Mouse (Mus musculus): Measurements from ENCODE around the gene Sgk1.
"Not testable (repeated sequence)": the region's sequence is repeated elsewhere in the genome, so short reads cannot be mapped to it uniquely, and the experiment has no call there.

Sgk1 gene

DNA sequence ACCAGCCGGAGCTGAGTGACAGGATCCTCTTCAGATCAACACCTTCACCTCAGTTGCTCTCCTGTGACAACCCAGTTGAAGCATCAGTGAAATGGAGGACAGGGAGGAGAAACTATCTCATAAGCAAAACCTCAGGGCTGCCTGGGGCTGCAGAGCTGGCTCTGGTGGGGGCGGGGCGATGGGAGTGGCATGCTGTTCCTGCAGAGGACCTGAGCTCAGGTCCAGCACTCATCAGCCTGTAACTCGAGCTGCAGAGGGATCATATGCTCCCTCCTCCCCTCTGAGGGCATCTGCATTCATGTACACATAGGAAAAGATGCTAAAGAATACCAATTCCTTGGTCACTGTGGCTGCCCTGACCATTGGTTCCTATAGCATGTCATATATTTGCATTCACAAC is 15.5 kb upstream of the Sgk1 start:
- no peak for DNase-seq (ENCODE audit: extremely low spot score, low read depth, low spot score)

DNA sequence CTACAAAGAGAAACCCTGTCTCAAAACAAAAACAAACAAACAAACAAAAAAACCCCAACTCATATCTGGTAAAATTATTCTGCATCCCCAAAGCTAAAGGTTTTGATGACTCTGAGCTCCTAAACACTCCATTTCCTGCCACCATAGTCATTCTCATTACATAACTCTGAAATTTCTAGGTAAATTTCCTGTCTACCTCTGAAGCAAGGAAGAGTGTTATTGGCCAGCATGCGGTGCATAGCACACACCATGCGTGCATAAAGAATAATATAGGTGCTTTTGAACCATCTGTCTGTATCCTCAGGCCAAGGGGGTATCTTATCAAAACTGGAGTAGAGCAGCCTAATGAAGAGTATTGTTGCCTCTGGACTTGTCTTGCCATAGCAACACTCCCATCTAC is 13.8 kb upstream of the Sgk1 start:
- no peak for DNase-seq (ENCODE audit: extremely low spot score, low read depth, low spot score)

GRCm38 (mm10) chr10:21868623-21869022 is 13.4 kb upstream of the Sgk1 start:
- DNase-seq (ENCODE audit: extremely low spot score, low read depth, low spot score) = no peak

DNA sequence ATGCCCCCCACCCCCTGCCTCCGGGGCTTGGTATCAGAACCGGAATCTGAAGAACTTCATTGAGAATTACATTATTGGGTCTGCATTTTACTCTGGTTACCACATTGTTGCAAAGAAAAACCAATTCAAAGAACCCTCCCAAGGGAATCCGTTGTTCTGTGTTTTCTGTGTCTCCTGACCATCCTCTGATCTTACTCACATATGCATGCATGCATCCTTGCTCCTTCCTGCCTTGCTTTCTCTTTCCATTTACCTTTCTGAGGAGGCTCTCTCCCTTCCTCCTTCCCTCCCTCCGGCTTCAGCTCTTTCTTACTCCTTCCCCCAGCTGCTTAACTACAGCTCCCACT is 174 bp upstream of the Sgk1 start:
- DNase-seq (ENCODE audit: extremely low spot score, low read depth, low spot score) = no peak

DNA sequence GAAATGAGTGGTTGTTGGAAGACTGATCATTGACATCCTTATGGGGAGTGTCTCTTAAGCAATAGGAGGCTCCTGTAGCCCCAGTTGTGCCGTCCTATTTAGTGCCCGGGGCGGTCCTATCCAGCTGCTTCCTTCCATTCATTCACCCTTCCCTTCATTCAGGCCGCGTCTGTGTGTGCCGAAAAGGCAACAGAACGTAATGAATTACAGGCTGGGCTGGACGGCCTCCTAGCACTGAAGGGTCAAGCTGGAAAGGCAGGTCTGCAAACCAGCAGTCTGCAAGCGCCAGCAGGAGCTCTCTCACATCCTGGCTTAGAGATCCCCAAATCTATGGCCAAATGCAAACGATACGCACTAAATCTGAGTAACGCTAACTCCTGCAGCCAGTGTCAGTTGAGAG is 1.6 kb downstream of the Sgk1 start:
- DNase-seq (ENCODE audit: extremely low spot score, low read depth, low spot score) = no peak

- DNase-seq (ENCODE audit: extremely low spot score, low read depth, low spot score) = no peak
Measured at GRCm38 (mm10) chr10:21884534-21884933, 2.5 kb downstream of the Sgk1 start.

GRCm38 (mm10) chr10:21889141-21889765 is 7.3 kb downstream of the Sgk1 start:
- DNase-seq (ENCODE audit: extremely low spot score, low read depth, low spot score) = no peak

- DNase-seq (ENCODE audit: extremely low spot score, low read depth, low spot score) = no peak
Measured at GRCm38 (mm10) chr10:21890293-21890692, 8.3 kb downstream of the Sgk1 start.

DNA sequence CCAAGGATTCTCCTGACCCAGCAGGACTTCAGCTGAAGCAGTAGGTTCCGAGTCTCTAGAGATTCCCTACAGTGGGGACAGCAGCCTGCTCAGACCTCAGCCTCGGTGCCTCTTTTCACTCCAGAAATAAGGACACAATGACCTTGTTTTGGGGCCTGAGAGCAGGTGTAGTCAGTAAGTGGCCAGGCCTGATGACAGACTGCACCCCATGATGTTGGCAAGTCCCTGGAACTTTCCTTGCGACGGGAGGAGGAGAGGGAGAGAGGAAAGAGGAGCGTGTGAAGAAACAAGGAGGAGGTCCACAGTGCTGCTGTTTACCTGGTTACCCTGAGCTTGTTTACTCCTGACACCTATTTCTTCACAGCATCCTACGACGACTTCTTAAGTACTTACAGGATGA is 9.5 kb downstream of the Sgk1 start:
- no peak for DNase-seq (ENCODE audit: extremely low spot score, low read depth, low spot score)

DNA sequence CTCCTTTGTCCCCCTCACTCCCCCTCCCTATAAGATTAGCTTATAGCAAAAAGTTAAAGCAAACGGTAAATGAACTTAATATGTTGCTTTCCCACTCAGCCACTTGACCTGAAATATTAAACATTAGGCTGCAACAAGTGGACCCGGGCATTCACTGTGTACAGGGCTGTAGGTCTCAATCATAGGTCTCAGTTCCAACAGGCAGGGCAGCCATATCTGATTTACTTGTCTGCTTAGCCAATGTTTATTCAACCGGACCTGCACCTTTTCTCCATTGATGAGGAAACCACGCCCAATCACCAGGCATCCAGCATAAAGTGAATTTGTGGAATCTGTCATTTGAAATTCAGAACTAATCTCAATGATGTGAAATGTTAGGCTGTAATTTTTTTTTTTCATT is 10.1 kb downstream of the Sgk1 start:
- DNase-seq (ENCODE audit: extremely low spot score, low read depth, low spot score) = no peak

- DNase-seq (ENCODE audit: extremely low spot score, low read depth, low spot score) = no peak
Measured at GRCm38 (mm10) chr10:21898417-21898816, 16.4 kb downstream of the Sgk1 start.

DNA sequence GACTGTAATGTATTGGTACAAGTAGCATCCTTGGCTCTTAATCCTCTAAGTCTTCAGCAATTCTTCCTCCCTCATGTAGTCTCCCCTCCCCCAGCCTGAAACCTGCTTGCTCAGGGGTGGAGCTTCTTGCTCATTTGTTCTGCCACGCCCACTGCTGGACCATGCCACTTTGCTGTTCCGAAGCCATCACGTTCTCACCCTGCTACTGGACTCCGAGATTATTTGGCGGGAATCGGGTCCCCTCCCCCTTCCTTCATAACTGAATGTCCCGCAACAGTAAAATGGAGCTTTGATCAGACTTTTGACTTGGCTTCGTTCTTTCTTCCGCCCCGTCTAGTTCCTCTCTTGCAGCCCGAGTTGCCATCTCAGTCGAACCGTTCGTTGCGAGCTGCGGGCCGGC is 16.9 kb downstream of the Sgk1 start:
- DNase-seq (ENCODE audit: extremely low spot score, low read depth, low spot score) = not testable (repeated sequence)

DNA sequence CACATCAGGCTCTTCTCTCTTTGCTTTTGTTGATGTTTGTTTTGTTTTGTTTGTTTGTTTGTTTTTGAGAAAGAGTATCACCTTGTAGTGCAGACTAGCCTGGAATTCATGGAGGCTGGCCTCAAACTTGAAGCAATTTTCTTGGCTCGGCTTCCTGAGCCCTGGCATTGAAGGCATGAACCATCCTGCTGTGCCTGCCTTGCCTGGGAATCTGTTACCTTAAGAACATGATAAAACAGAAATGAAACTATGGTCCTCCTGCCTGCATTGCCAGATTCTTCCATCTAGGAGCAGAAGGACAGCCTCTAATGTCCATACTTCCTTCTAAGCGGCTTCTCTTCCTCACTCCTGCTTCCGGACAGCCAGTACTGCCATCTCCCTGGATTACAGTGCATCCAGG is 17.4 kb downstream of the Sgk1 start:
- no peak for DNase-seq (ENCODE audit: extremely low spot score, low read depth, low spot score)

GRCm38 (mm10) chr10:21902152-21903140 is 20.5 kb downstream of the Sgk1 start:
- DNase-seq (ENCODE audit: extremely low spot score, low read depth, low spot score) = no peak

DNA sequence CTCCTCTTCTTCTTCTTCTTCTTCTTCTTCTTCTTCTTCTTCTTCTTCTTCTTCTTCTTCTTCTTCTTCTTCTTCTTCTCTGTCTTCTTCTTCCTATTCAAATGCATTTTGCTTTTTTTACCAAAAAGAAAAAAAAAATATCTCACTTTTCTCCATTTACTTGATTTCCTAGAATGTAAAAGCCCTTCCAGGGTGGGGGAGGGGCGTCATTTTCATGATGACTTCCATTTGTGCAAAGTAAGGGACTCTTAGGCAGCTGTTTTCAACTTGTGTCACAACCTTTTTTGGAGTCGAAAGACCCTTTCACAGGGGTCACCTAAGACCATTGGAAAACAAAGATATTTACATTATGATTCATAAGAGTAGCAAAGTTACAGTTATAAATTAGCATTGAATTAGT is 22.2 kb downstream of the Sgk1 start:
- no peak for DNase-seq (ENCODE audit: extremely low spot score, low read depth, low spot score)

GRCm38 (mm10) chr10:21905616-21906015 is 23.6 kb downstream of the Sgk1 start:
- no peak for DNase-seq (ENCODE audit: extremely low spot score, low read depth, low spot score)

- no peak for DNase-seq (ENCODE audit: extremely low spot score, low read depth, low spot score)
Measured at GRCm38 (mm10) chr10:21906894-21907446, 25.0 kb downstream of the Sgk1 start.

DNA sequence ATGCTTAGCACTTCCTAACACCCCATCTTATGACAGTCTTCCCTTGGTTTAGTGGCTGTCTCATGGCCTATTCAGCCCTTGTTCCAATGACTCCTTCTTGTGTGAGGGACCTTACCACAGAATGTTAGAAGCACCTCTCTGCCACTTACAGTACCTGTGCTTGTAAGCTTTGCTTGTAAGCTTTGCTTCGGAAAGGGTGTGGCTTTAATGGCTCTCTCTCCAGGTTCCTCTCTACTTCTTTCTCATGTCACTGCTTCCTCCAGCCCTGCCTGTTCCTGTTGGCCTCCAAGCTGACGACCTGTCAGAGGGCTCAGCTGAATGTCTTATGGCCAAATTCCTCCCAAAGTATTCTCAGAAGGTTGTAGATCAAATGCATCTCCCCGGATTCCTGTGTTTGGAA is 25.8 kb downstream of the Sgk1 start:
- no peak for DNase-seq (ENCODE audit: extremely low spot score, low read depth, low spot score)

DNA sequence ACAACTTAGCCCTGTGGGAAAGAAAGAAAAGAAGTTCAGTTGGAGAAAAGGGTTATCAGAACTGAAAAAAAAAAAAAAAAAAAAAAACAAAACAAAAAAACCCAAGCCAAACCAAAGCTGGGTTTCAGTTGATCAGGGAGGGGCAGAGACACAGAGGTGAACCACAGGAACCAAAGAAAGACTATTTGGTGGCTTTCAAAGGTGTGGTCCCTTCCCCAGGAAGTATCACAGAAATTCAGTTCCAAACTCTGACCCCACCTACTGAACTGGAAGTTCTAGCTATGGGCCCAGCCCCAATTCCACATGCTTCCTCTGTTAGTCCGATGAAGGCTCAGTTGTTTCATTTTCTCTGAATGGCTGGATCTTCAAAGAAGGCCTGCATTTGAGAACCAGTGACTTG is 26.7 kb downstream of the Sgk1 start:
- DNase-seq (ENCODE audit: extremely low spot score, low read depth, low spot score) = no peak

GRCm38 (mm10) chr10:21910334-21910733 is 28.4 kb downstream of the Sgk1 start:
- no peak for DNase-seq (ENCODE audit: extremely low spot score, low read depth, low spot score)

GRCm38 (mm10) chr10:21911303-21911947 is 29.4 kb downstream of the Sgk1 start:
- DNase-seq (ENCODE audit: extremely low spot score, low read depth, low spot score) = no peak

- DNase-seq (ENCODE audit: extremely low spot score, low read depth, low spot score) = no peak
Measured at GRCm38 (mm10) chr10:21914751-21915150, 32.8 kb downstream of the Sgk1 start.
